Mouse (Mus musculus) left cerebral cortex, postnatal 36 days (tissue): ENCODE data around the gene Scn1b. TPM values are rescaled to one million over a fixed set of nuclear protein-coding genes. Genes with fewer than 3 reads are reported as not detected.

ENCODE experiments used
- DNase-seq, 2 experiments: peaks; one replicate each; pipeline ENCODE4 v3.0.0; 2021 to 2022; ENCODE audit warnings: low spot score in 2 of 2, mixed read lengths in 1 of 2
- intact Hi-C: fragments of 180-260 bp; cut with DNase I; formaldehyde crosslinking; loops from one replicate; pipeline ENCODE4 v1.15.1; 2025
- total RNA-seq, 2 experiments: library from RNA; stranded (reverse); gene quantifications; 2 replicates each; pipeline ENCODE4 v1.2.3; 2021

The Scn1b gene
- total RNA-seq, 2 experiments from 2014 or later: 640 to 844 TPM

DNA sequence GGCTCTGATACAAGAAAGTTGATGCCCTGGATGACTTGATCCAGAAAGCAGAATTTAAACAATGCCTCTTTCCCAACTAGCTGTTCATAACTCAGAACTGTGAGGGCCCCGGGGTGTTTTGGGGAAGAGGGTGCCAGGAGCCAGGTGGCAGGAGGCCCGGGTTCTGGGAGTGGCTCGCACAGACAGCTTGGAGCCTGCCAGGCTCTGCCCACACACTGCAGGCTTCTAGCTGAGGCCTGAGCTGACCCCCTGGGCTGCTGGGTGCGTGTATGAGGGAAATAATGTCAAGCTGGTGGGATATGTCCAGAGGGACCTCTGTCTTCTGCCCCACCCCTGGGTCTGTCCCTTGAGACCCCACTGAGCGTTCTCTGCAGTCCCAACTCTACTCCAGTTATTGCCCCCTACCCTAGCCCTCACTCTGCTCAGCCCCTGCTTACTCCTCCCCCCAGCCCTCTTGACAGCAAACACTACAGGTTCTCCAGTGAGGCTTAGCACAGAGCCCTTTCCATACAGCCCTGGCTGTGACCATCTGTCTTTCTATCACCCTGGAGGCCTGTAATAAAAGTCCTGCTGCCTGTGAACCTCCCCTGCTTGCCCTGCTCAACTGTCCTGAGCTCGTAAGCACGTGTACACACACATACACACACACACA, 52.6 kb downstream of the Scn1b start:
- intact Hi-C loops: no loop called here
- peak in 1 of 2 experiments; percentile 44 for DNase-seq

GRCm38 (mm10) chr7:31073546-31073945, 53.3 kb downstream of the Scn1b start:
- intact Hi-C loops: no loop called here

DNA sequence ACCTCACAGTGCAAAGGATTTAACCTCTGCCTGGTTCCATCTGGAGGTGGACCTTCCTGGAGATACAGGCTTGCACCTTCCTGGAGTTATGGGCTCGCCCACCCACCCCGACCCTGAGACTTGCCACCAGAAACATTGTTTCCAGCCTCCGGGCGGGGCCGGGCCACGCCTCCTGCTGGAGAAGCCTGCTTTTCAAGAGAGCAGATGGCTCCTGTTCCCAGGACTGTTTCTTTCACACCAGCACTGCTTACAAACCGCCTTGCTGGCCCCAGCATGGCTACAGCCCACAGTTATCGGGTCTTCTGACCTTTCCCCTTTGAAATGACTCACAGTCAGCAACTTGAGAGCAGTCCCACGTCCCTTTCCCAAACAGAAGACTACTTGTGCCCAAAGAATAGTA, 54.5 kb downstream of the Scn1b start:
- DNase-seq: no peak
- intact Hi-C loops: no loop called here

More at GRCm38 (mm10) chr7:31073546-31073945, 53.3 kb downstream of the Scn1b start:
- no peak for DNase-seq

DNA sequence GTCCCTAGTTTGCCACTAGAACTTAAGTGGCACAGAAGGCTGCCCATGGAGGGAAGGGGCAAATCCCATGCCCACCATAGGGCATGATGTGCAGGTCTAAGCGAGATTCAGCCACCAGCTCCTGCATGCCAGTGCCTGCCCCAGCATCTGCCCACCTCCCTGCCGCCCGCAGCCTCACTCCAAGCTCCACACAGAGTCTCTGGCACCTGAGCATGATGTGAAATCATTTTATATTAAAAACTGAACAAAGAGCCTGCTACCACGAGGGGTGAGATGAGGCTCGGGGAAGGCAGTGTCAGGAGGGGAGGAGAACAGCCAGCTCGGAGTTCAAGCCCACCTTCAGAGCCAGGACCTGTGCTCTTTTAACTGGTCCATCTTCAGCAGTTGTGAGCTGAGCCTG, 56.5 kb downstream of the Scn1b start:
- intact Hi-C loops: no loop called here
- DNase-seq: no peak

DNA sequence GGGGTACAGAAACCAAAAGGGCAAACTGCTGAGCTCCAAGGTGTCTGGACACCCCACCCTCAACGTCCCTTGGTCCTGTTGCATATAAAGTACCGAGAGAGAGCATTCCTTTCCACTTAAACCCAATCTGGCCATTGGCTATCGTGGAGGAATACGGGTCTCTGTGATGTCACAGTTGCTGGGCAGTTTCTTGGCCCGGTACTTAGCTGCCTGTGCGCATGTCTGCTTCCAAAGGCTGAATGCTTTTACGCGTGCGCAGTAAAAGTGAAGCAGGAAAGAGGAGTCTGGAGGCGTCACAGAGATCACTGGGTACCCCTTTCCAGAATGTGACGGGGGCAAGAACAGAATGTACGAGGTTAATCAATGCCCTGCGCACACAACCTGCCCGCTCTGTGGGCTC, 57.3 kb downstream of the Scn1b start:
- intact Hi-C loops: no loop called here
- no peak for DNase-seq

- DNase-seq: no peak
- intact Hi-C loops: no loop called here
These were observed 59.0 kb downstream of the Scn1b start for GRCm38 (mm10) chr7:31067836-31068235.

Other genes with a start within 250 kb of the Scn1b start
- not detected for gene Cd22, start 246.7 kb downstream of the Scn1b start, total RNA-seq
- gene Mag, start 212.1 kb downstream of the Scn1b start, total RNA-seq: 100 to 1,000 TPM; 137 to 247 TPM
- gene Hamp2, start 202.3 kb downstream of the Scn1b start, total RNA-seq: not detected
- not detected for gene Hamp, start 183.0 kb downstream of the Scn1b start, total RNA-seq
- 100 to 1,000 TPM; 135 to 147 TPM for gene Usf2, start 170.2 kb downstream of the Scn1b start, total RNA-seq
- gene Lsr, start 153.5 kb downstream of the Scn1b start, total RNA-seq: 1 to 10 TPM; 7.0 to 9.8 TPM
- gene Fam187b, start 153.2 kb downstream of the Scn1b start, total RNA-seq: not detected
- 10 to 100 TPM; 19.8 to 39.0 TPM for gene Fxyd5, start 84.5 kb downstream of the Scn1b start, total RNA-seq
- gene Fxyd7, start 75.5 kb downstream of the Scn1b start, total RNA-seq: 100 to 1,000 TPM; 184 to 245 TPM
- gene Fxyd1, start 69.8 kb downstream of the Scn1b start, total RNA-seq: 10 to 100 TPM; 75.9 to 86.2 TPM
- gene Lgi4, start 67.7 kb downstream of the Scn1b start, total RNA-seq: 10 to 100 TPM; 27.4 to 28.7 TPM
- not detected for gene Fxyd3, start 50.3 kb downstream of the Scn1b start, total RNA-seq
- gene Hpn, start 11.7 kb downstream of the Scn1b start, total RNA-seq: 1 to 10 TPM; 2.1 to 4.5 TPM
- gene Gramd1a, start 28.9 kb upstream of the Scn1b start, total RNA-seq: 100 to 1,000 TPM in 1 of 2 experiments, 10 to 100 TPM in 1; 94.0 to 120 TPM
- not detected for gene Scgb2b2, start 163.5 kb upstream of the Scn1b start, total RNA-seq
- gene Scgb1b2, start 164.8 kb upstream of the Scn1b start, total RNA-seq: not detected
- not detected for gene Scgb2b3, start 235.1 kb upstream of the Scn1b start, total RNA-seq
- gene Scgb1b3, start 248.6 kb upstream of the Scn1b start, total RNA-seq: not detected